In genomic region chr8:46986386-46987140, GRCm38 (mm10) we compare ENCODE assay signal across 17 mouse cellular contexts. TPM values are rescaled to one million over a fixed set of nuclear protein-coding genes. Genes with fewer than 3 reads are reported as not detected.
DNase-seq lines count a peak whose midpoint lies in the region; ATAC-seq and TF ChIP-seq lines count a peak whose summit lies in the region.
"Had no signal": no experiment of that assay in that cellular context is flagged by ENCODE, and none has a peak within 500 bp of the region (broad histone marks: within the 10 kb centered on the region; RNA-seq: fewer than 3 reads in every experiment).

TSS of gene Enpp6 (plus strand) at chr8:46986887.

- no peak within 1 kb of the TSS for H3K9ac ChIP-seq in hindbrain, postnatal 0 days (replicated peaks; ENCODE audit: low read length)
- H3K9ac ChIP-seq: forebrain, embryonic 15.5 days; limb, embryonic 12.5 days; midbrain, embryonic 12.5 days had no signal

- WGBS in hindbrain, postnatal 0 days: 73% methylated on average over 8 of the region's 8 CpGs

- peak; percentile 37 to 66 for DNase-seq in adrenal gland, adult (ENCODE audit: inconsistent age in 2 of 2, low spot score in 1 of 2)
- DNase-seq in adrenal gland, postnatal 4 days (ENCODE audit: low spot score in 2 of 2): no peak
- DNase-seq in layer of hippocampus, postnatal 10 days (ENCODE audit: low spot score in 2 of 2): no peak
- DNase-seq in layer of hippocampus, adult 8-10 months (ENCODE audit: low spot score in 2 of 2): no peak
- DNase-seq in testis, postnatal 10 days (ENCODE audit: low spot score): no peak
- DNase-seq in kidney, postnatal 36 days: peak; percentile 76 to 83
- DNase-seq in hindbrain, postnatal 0 days (ENCODE audit: low spot score): no peak
- DNase-seq: cerebellum, adult 9-11 months; heart, postnatal 14 days had no signal

- no peak within 1 kb of the TSS for H3K27ac ChIP-seq in testis, adult 2 months (ENCODE audit: control insufficient read depth, insufficient read depth, low read depth, low read length)
- H3K27ac ChIP-seq in hindbrain, postnatal 0 days: no peak within 1 kb of the TSS
- H3K27ac ChIP-seq: forebrain, embryonic 15.5 days; limb, embryonic 12.5 days; macrophage; midbrain, embryonic 12.5 days had no signal

- ATAC-seq in hindbrain, postnatal 0 days: no peak
- ATAC-seq: forebrain, embryonic 15.5 days had no signal

- peaks cover 3% of the 10 kb centered on the region; the same call in 1 of the 2 replicates for H3K4me1 ChIP-seq in testis, adult 2 months (ENCODE audit: control insufficient read depth, insufficient read depth, low read length)
- no peaks in the 10 kb centered on the region for H3K4me1 ChIP-seq in hindbrain, postnatal 0 days (ENCODE audit: insufficient read depth, low read length)
- H3K4me1 ChIP-seq: forebrain, embryonic 15.5 days; midbrain, embryonic 12.5 days had no signal

- no peak within 1 kb of the TSS for H3K4me2 ChIP-seq in hindbrain, postnatal 0 days (ENCODE audit: low read depth, low read length)
- H3K4me2 ChIP-seq: forebrain, embryonic 15.5 days; limb, embryonic 12.5 days; midbrain, embryonic 12.5 days had no signal

- H3K27me3 ChIP-seq in testis, adult 2 months (ENCODE audit: control insufficient read depth, insufficient read depth, low read length): no peaks in the 10 kb centered on the region
- no peaks in the 10 kb centered on the region for H3K27me3 ChIP-seq in hindbrain, postnatal 0 days (ENCODE audit: insufficient read depth, low read length)
- H3K27me3 ChIP-seq: forebrain, embryonic 15.5 days; limb, embryonic 12.5 days; midbrain, embryonic 12.5 days had no signal

- no peak for TF ChIP-seq POLR2A in testis, adult 2 months (IDR thresholded peaks at IDR 0.05; ENCODE audit: control insufficient read depth, low read depth, low read length)

- no peak within 1 kb of the TSS for H3K4me3 ChIP-seq in testis, adult 2 months (ENCODE audit: control insufficient read depth, low read depth, low read length)
- H3K4me3 ChIP-seq in hindbrain, postnatal 0 days (ENCODE audit: low read length): no peak within 1 kb of the TSS
- H3K4me3 ChIP-seq: erythroblast, embryonic 14.5 days; forebrain, embryonic 15.5 days; limb, embryonic 12.5 days; midbrain, embryonic 12.5 days; myocyte had no signal

- H3K36me3 ChIP-seq in testis, adult 2 months (ENCODE audit: control insufficient read depth, insufficient read depth, low read length): no peaks in the 10 kb centered on the region
- no peaks in the 10 kb centered on the region for H3K36me3 ChIP-seq in hindbrain, postnatal 0 days (ENCODE audit: insufficient read depth, low read length)
- H3K36me3 ChIP-seq: forebrain, embryonic 15.5 days; limb, embryonic 12.5 days; midbrain, embryonic 12.5 days had no signal

- H3K9me3 ChIP-seq in hindbrain, postnatal 0 days (ENCODE audit: low read length): no peaks in the 10 kb centered on the region
- H3K9me3 ChIP-seq: forebrain, embryonic 15.5 days; limb, embryonic 12.5 days; midbrain, embryonic 12.5 days had no signal

- no peak for TF ChIP-seq CTCF in testis, adult 2 months (IDR thresholded peaks at IDR 0.05; ENCODE audit: control insufficient read depth, insufficient read depth, insufficient replicate concordance, low read depth, low read length)
- no peak for TF ChIP-seq CTCF in hindbrain, postnatal 0 days (IDR thresholded peaks at IDR 0.05; ENCODE audit: low read depth)

RNA-seq across cellular contexts. Expression of gene Enpp6, which starts in this region (rescaled TPM):
- 1 to 10 TPM; 2.5 to 2.6 TPM for total RNA-seq in adrenal gland, postnatal 4 days (2021)
- 10 to 100 TPM; 14.1 to 14.5 TPM for total RNA-seq in layer of hippocampus, postnatal 10 days (2021)
- 10 to 100 TPM in 1 of 4 experiments, 1 to 10 TPM in 3; 5.7 to 10.9 (median 6.6) TPM for total RNA-seq in layer of hippocampus, adult 8-10 months (2022)
- 29.0 and 31.1 TPM in 2 replicates for polyA plus RNA-seq in testis, adult 2 months (2012; rRNA removed)
- 12.3 and 12.8 TPM in 2 replicates for total RNA-seq in hindbrain, postnatal 0 days (2014; rRNA removed)
- 4.2 and 5.2 TPM in 2 replicates for polyA plus RNA-seq in hindbrain, postnatal 0 days (2015; fragmentation: Nextera tagmentation; extraction: Ambion mirVana)
- total RNA-seq: neutrophil, adult 5-6 weeks had no signal
- polyA plus RNA-seq: erythroblast, embryonic 14.5 days; myocyte had no signal

Comparison
In these comparisons a context has a peak if more than half of its experiments do, and no peak if none do; other contexts are left out.
1. DNase-seq: peak in adrenal gland, adult (2 of 2) and kidney, postnatal 36 days (2 of 2); none in adrenal gland, postnatal 4 days (0 of 2), layer of hippocampus, postnatal 10 days (0 of 2), layer of hippocampus, adult 8-10 months (0 of 2), testis, postnatal 10 days (single experiment) and hindbrain, postnatal 0 days (single experiment).